Mouse (Mus musculus) cerebellum, postnatal 36 days (tissue): Measurements from ENCODE around the gene Ank3.

ENCODE experiments used
- DNase-seq, 2 experiments: peaks; one replicate each; pipeline ENCODE4 v3.0.0; 2021 to 2022; ENCODE audit warnings: mixed read lengths in 2 of 2

Ank3 gene

GRCm38 (mm10) chr10:70015201-70015600 is 616.6 kb downstream of the Ank3 start:
- no peak for DNase-seq

- peak; percentile 27 to 40 for DNase-seq
These were observed 620.1 kb downstream of the Ank3 start for GRCm38 (mm10) chr10:70018691-70019090.

GRCm38 (mm10) chr10:70021667-70022066 is 623.1 kb downstream of the Ank3 start:
- DNase-seq, result peak; percentile 36 to 40

- no peak for DNase-seq
These were observed 624.0 kb downstream of the Ank3 start for GRCm38 (mm10) chr10:70022596-70022995.

GRCm38 (mm10) chr10:70023861-70024260 is 625.3 kb downstream of the Ank3 start:
- DNase-seq, result no peak

- DNase-seq, result no peak
These were observed 633.4 kb downstream of the Ank3 start for GRCm38 (mm10) chr10:70031942-70032341.

GRCm38 (mm10) chr10:70032982-70033381 is 634.4 kb downstream of the Ank3 start:
- no peak for DNase-seq

- no peak for DNase-seq
These were observed 635.3 kb downstream of the Ank3 start for GRCm38 (mm10) chr10:70033856-70034255.

GRCm38 (mm10) chr10:70039871-70040291 is 641.3 kb downstream of the Ank3 start:
- no peak for DNase-seq

GRCm38 (mm10) chr10:70041562-70041961 is 643.0 kb downstream of the Ank3 start:
- no peak for DNase-seq

- no peak for DNase-seq
These were observed 647.1 kb downstream of the Ank3 start for GRCm38 (mm10) chr10:70045722-70046121.

GRCm38 (mm10) chr10:70049771-70050170 is 651.2 kb downstream of the Ank3 start:
- no peak for DNase-seq

- DNase-seq, result no peak
These were observed 656.7 kb downstream of the Ank3 start for GRCm38 (mm10) chr10:70055291-70055690.

GRCm38 (mm10) chr10:70057064-70057463 is 658.5 kb downstream of the Ank3 start:
- DNase-seq, result no peak

- DNase-seq, result no peak
These were observed 661.6 kb downstream of the Ank3 start for GRCm38 (mm10) chr10:70060021-70060688.

GRCm38 (mm10) chr10:70060689-70061081 is 662.1 kb downstream of the Ank3 start:
- no peak for DNase-seq

- no peak for DNase-seq
These were observed 665.4 kb downstream of the Ank3 start for GRCm38 (mm10) chr10:70063881-70064555.

GRCm38 (mm10) chr10:70065191-70065590 is 666.6 kb downstream of the Ank3 start:
- no peak for DNase-seq

- no peak for DNase-seq
These were observed 668.1 kb downstream of the Ank3 start for GRCm38 (mm10) chr10:70066497-70067168.

- DNase-seq, result no peak
These were observed 668.9 kb downstream of the Ank3 start for GRCm38 (mm10) chr10:70067169-70068115.

GRCm38 (mm10) chr10:70069321-70069720 is 670.7 kb downstream of the Ank3 start:
- no peak for DNase-seq

GRCm38 (mm10) chr10:70071334-70071733 is 672.8 kb downstream of the Ank3 start:
- no peak for DNase-seq
